Mouse (Mus musculus): ENCODE results near the gene Fggy. TPM values are rescaled to one million over a fixed set of nuclear protein-coding genes. Genes with fewer than 3 reads are reported as not detected.

The Fggy gene
- total and polyA plus RNA-seq, 3 experiments = not detected

- H3K4me1 ChIP-seq (ENCODE audit: control insufficient read depth in 1 of 2, insufficient read depth in 2 of 2, low read length in 2 of 2) = no peaks in the 10 kb centered on the region
- no peak for DNase-seq (ENCODE audit: low read depth, low spot score)
These were observed 288.8 kb downstream of the Fggy start for GRCm38 (mm10) chr4:95845981-95846617.

GRCm38 (mm10) chr4:95847219-95847618 is 289.9 kb downstream of the Fggy start:
- H3K9me3 ChIP-seq (replicated peaks; ENCODE audit: insufficient read depth, low read length) = no peaks in the 10 kb centered on the region
- DNase-seq (ENCODE audit: low read depth, low spot score) = no peak
- no peaks in the 10 kb centered on the region for H3K79me2 ChIP-seq (ENCODE audit: control insufficient read depth, insufficient read depth, low read length, poor library complexity)
- no peak overlapping the region for H3K4me3 ChIP-seq (ENCODE audit: control insufficient read depth in 1 of 2, insufficient read depth in 1 of 2, low read depth in 2 of 2, low read length in 2 of 2)
- no peaks in the 10 kb centered on the region for H3K27me3 ChIP-seq (ENCODE audit: control insufficient read depth in 1 of 2, insufficient read depth in 2 of 2, low read length in 2 of 2)
- H3K36me3 ChIP-seq (ENCODE audit: control insufficient read depth in 1 of 2, insufficient read depth in 2 of 2, low read length in 2 of 2) = no peaks in the 10 kb centered on the region
- H3K27ac ChIP-seq (ENCODE audit: control insufficient read depth, low read depth, low read length) = no peak overlapping the region
- H3K9ac ChIP-seq (ENCODE audit: control insufficient read depth, low read depth, low read length, poor library complexity, severe bottlenecking) = no peak overlapping the region
- no peaks in the 10 kb centered on the region for H3K4me1 ChIP-seq (ENCODE audit: control insufficient read depth in 1 of 2, insufficient read depth in 2 of 2, low read length in 2 of 2)
- TF ChIP-seq JUND (IDR thresholded peaks at IDR 0.05; ENCODE audit: low read depth, low read length) = no peak
- no peak for TF ChIP-seq TBP (IDR thresholded peaks at IDR 0.05; ENCODE audit: low read depth, low read length)
- no peak for TF ChIP-seq KAT2A (conservative IDR thresholded peaks at IDR 0.05; ENCODE audit: low read depth, low read length)
- no peak for TF ChIP-seq RCOR1 (IDR thresholded peaks at IDR 0.05; ENCODE audit: low read depth, low read length)
- no peak for TF ChIP-seq ZNF384 (IDR thresholded peaks at IDR 0.05; ENCODE audit: low read depth, low read length)
- TF ChIP-seq SIN3A (IDR thresholded peaks at IDR 0.05; ENCODE audit: low read length) = no peak
- TF ChIP-seq USF2 (IDR thresholded peaks at IDR 0.05; ENCODE audit: borderline replicate concordance in 1 of 2, insufficient read depth in 1 of 2, low read depth in 1 of 2, low read length in 2 of 2) = no peak
- TF ChIP-seq MYB (IDR thresholded peaks at IDR 0.05; ENCODE audit: low read depth, low read length) = no peak
- TF ChIP-seq ETS1 (IDR thresholded peaks at IDR 0.05; ENCODE audit: low read depth, low read length) = no peak

More at GRCm38 (mm10) chr4:95845981-95846617, 288.8 kb downstream of the Fggy start:
- Histone ChIP-seq H3K27ac (ENCODE audit: control insufficient read depth, low read depth, low read length) (no peak overlapping the region), H3K9me3 (replicated peaks; ENCODE audit: insufficient read depth, low read length) (no peaks in the 10 kb centered on the region), H3K9ac (ENCODE audit: control insufficient read depth, low read depth, low read length, poor library complexity, severe bottlenecking) (no peak overlapping the region), H3K79me2 (ENCODE audit: control insufficient read depth, insufficient read depth, low read length, poor library complexity) (no peaks in the 10 kb centered on the region), H3K4me3 (ENCODE audit: control insufficient read depth in 1 of 2, insufficient read depth in 1 of 2, low read depth in 2 of 2, low read length in 2 of 2) (no peak overlapping the region), H3K27me3 (ENCODE audit: control insufficient read depth in 1 of 2, insufficient read depth in 2 of 2, low read length in 2 of 2) (no peaks in the 10 kb centered on the region), H3K36me3 (ENCODE audit: control insufficient read depth in 1 of 2, insufficient read depth in 2 of 2, low read length in 2 of 2) (no peaks in the 10 kb centered on the region)
- TF ChIP-seq TBP (IDR thresholded peaks at IDR 0.05; ENCODE audit: low read depth, low read length) (no peak), HCFC1 (IDR thresholded peaks at IDR 0.05; ENCODE audit: low read depth, low read length) (no peak), USF1 (IDR thresholded peaks at IDR 0.05; ENCODE audit: low read depth, low read length) (no peak), USF2 (IDR thresholded peaks at IDR 0.05; ENCODE audit: borderline replicate concordance in 1 of 2, insufficient read depth in 1 of 2, low read depth in 1 of 2, low read length in 2 of 2) (no peak), MEF2A (IDR thresholded peaks at IDR 0.05; ENCODE audit: extremely low read depth, insufficient replicate concordance, low read depth, low read length, poor library complexity, severe bottlenecking) (no peak), MAZ (IDR thresholded peaks at IDR 0.05; ENCODE audit: low read depth, low read length) (no peak), POLR2AphosphoS5 (IDR thresholded peaks at IDR 0.05; ENCODE audit: borderline replicate concordance, low read depth, low read length) (no peak), ZKSCAN1 (IDR thresholded peaks at IDR 0.05; ENCODE audit: low read depth, low read length) (no peak), ZMIZ1 (IDR thresholded peaks at IDR 0.05; ENCODE audit: low read depth, low read length) (no peak), NELFE (IDR thresholded peaks at IDR 0.05; ENCODE audit: low read depth, low read length) (no peak), KAT2A (conservative IDR thresholded peaks at IDR 0.05; ENCODE audit: low read depth, low read length) (no peak), MXI1 (IDR thresholded peaks at IDR 0.05; ENCODE audit: low read depth, low read length) (no peak), EP300 (IDR thresholded peaks at IDR 0.05; ENCODE audit: low read depth in 1 of 2, low read length in 2 of 2) (no peak), POLR2AphosphoS2 (IDR thresholded peaks at IDR 0.05; ENCODE audit: low read length) (no peak), ELF1 (IDR thresholded peaks at IDR 0.05; ENCODE audit: low read depth, low read length) (no peak), ETS1 (IDR thresholded peaks at IDR 0.05; ENCODE audit: low read depth, low read length) (no peak), RCOR1 (IDR thresholded peaks at IDR 0.05; ENCODE audit: low read depth, low read length) (no peak)
